In genomic region chr2:121329492-121329891, GRCm38 (mm10) we compare ENCODE assay signal across 35 mouse cellular contexts. TPM values are rescaled to one million over a fixed set of nuclear protein-coding genes. Genes with fewer than 3 reads are reported as not detected.
DNase-seq lines count a peak whose midpoint lies in the region; ATAC-seq lines count a peak whose summit lies in the region.
"Had no signal": no experiment of that assay in that cellular context is flagged by ENCODE, and none has a peak within 500 bp of the region (broad histone marks: within the 10 kb centered on the region; RNA-seq: fewer than 3 reads in every experiment).

No protein-coding gene starts in this region.

- no peaks in the 10 kb centered on the region for H3K9me3 ChIP-seq in kidney, embryonic 15.5 days (replicated peaks)
- H3K9me3 ChIP-seq: embryonic facial prominence, embryonic 12.5 days; forebrain, embryonic 10.5 days; forebrain, embryonic 15.5 days; heart, embryonic 13.5 days; limb, embryonic 13.5 days; lung, embryonic 15.5 days; megakaryocyte, embryonic 14.5 days; midbrain, embryonic 12.5 days; neural tube, embryonic 13.5 days; stomach, embryonic 15.5 days had no signal

- no peak overlapping the region for H3K9ac ChIP-seq in kidney, embryonic 15.5 days
- H3K9ac ChIP-seq: embryonic facial prominence, embryonic 12.5 days; forebrain, embryonic 15.5 days; heart, embryonic 13.5 days; hindbrain, embryonic 14.5 days; limb, embryonic 13.5 days; lung, embryonic 15.5 days; midbrain, embryonic 12.5 days; neural tube, embryonic 13.5 days; stomach, embryonic 15.5 days had no signal

- 0 out of 2 replicates have a peak, but pooled peaks cover 7% of the 10 kb centered on the region for H3K36me3 ChIP-seq in kidney, embryonic 15.5 days
- H3K36me3 ChIP-seq: embryonic facial prominence, embryonic 12.5 days; limb, embryonic 13.5 days; lung, embryonic 15.5 days; stomach, embryonic 15.5 days had no signal

- no peaks in the 10 kb centered on the region for H3K27me3 ChIP-seq in kidney, embryonic 15.5 days
- H3K27me3 ChIP-seq: embryonic facial prominence, embryonic 12.5 days; forebrain, embryonic 15.5 days; heart, embryonic 13.5 days; limb, embryonic 13.5 days; lung, embryonic 15.5 days; midbrain, embryonic 12.5 days; neural tube, embryonic 13.5 days; stomach, embryonic 15.5 days had no signal

- no peak overlapping the region for H3K4me3 ChIP-seq in kidney, embryonic 15.5 days (replicated peaks)
- H3K4me3 ChIP-seq: embryonic facial prominence, embryonic 12.5 days; forebrain, embryonic 10.5 days; forebrain, embryonic 15.5 days; gastrocnemius, adult 2 months; heart, adult 2 months; heart, embryonic 13.5 days; left cerebral cortex, adult 2 months; limb, embryonic 13.5 days; lung, embryonic 15.5 days; megakaryocyte, embryonic 14.5 days; midbrain, embryonic 12.5 days; neural tube, embryonic 13.5 days; stomach, embryonic 15.5 days had no signal

- no peak overlapping the region for H3K27ac ChIP-seq in kidney, embryonic 15.5 days
- H3K27ac ChIP-seq: embryonic facial prominence, embryonic 12.5 days; forebrain, embryonic 10.5 days; forebrain, embryonic 15.5 days; gastrocnemius, adult 2 months; heart, adult 2 months; heart, embryonic 13.5 days; hindbrain, embryonic 14.5 days; left cerebral cortex, adult 2 months; limb, embryonic 13.5 days; lung, embryonic 15.5 days; midbrain, embryonic 12.5 days; neural tube, embryonic 13.5 days; stomach, embryonic 15.5 days had no signal

- WGBS in kidney, embryonic 15.5 days, result 86% methylated on average over 2 of the region's 2 CpGs

- DNase-seq in retina, postnatal 1 day, result peak; percentile 43
- no peak for DNase-seq in retina, embryonic 14.5 days (ENCODE audit: low spot score)
- DNase-seq in cerebellum, adult 8-10 months, result peak; percentile 62
- DNase-seq in cerebellum, postnatal 25 days, result peak; percentile 63 to 73
- DNase-seq in frontal cortex, postnatal 36 days (ENCODE audit: low spot score in 2 of 2), result no peak
- DNase-seq in gastrocnemius, postnatal 10 days, result no peak
- DNase-seq: adrenal gland, postnatal 25 days; embryo, embryonic 11 days; gastrocnemius, adult 2 months; heart, adult 2 months; heart, postnatal 10 days; kidney, adult 9 months; kidney, postnatal 25 days; right cerebral cortex, postnatal 14 days; thymus, postnatal 14 days had no signal

- no peaks in the 10 kb centered on the region for H3K4me1 ChIP-seq in kidney, embryonic 15.5 days
- H3K4me1 ChIP-seq: embryonic facial prominence, embryonic 12.5 days; forebrain, embryonic 15.5 days; heart, embryonic 13.5 days; limb, embryonic 13.5 days; lung, embryonic 15.5 days; megakaryocyte, embryonic 14.5 days; midbrain, embryonic 12.5 days; neural tube, embryonic 13.5 days; stomach, embryonic 15.5 days had no signal

- H3K4me2 ChIP-seq in kidney, embryonic 15.5 days, result no peak overlapping the region
- H3K4me2 ChIP-seq: embryonic facial prominence, embryonic 12.5 days; forebrain, embryonic 15.5 days; heart, embryonic 13.5 days; hindbrain, embryonic 14.5 days; limb, embryonic 13.5 days; liver, embryonic 11.5 days; lung, embryonic 15.5 days; midbrain, embryonic 12.5 days; neural tube, embryonic 13.5 days; stomach, embryonic 15.5 days had no signal

- ATAC-seq in kidney, embryonic 15.5 days (replicated peaks; ENCODE audit: low FRiP score), result no peak
- ATAC-seq: forebrain, embryonic 15.5 days; intestine, postnatal 0 days had no signal

RNA-seq across cellular contexts. Expression of gene Ppip5k1, which starts 25.7 kb away (rescaled TPM):
- 10 to 100 TPM; 24.4 to 24.8 TPM for total RNA-seq in gastrocnemius, postnatal 10 days (2021)
- polyA plus RNA-seq in kidney, embryonic 15.5 days (2015; fragmentation: Nextera tagmentation; extraction: Ambion mirVana), result 12.6 and 14.5 TPM in 2 replicates

RNA-seq across cellular contexts. Expression of gene Ckmt1, which starts 28.0 kb away (rescaled TPM):
- under 1 TPM; 0.47 to 0.72 TPM for total RNA-seq in gastrocnemius, postnatal 10 days (2021)
- 16.9 and 22.4 TPM in 2 replicates for polyA plus RNA-seq in kidney, embryonic 15.5 days (2015; fragmentation: Nextera tagmentation; extraction: Ambion mirVana)
- total RNA-seq: gastrocnemius, adult 2 months; hematopoietic stem cell, adult 5-6 weeks had no signal

RNA-seq across cellular contexts. Expression of gene Map1a, which starts 40.1 kb away (rescaled TPM):
- total RNA-seq in gastrocnemius, postnatal 10 days (2021), result 10 to 100 TPM in 1 of 2 experiments, 1 to 10 TPM in 1; 9.3 to 11.7 TPM
- 3.1 and 3.2 TPM in 2 replicates for polyA plus RNA-seq in kidney, embryonic 15.5 days (2015; fragmentation: Nextera tagmentation; extraction: Ambion mirVana)
- total RNA-seq: hematopoietic stem cell, adult 5-6 weeks had no signal

RNA-seq across cellular contexts. Expression of gene Strc, which starts 57.5 kb away (rescaled TPM):
- not detected for total RNA-seq in gastrocnemius, postnatal 10 days (2021)
- polyA plus RNA-seq in kidney, embryonic 15.5 days (2015; fragmentation: Nextera tagmentation; extraction: Ambion mirVana), result not detected in 2 replicates
- total RNA-seq: adrenal gland, postnatal 25 days; gastrocnemius, postnatal 4 days; heart, adult 2 months; heart, postnatal 10 days; hematopoietic stem cell, adult 5-6 weeks; midbrain, postnatal 0 days had no signal
- polyA plus RNA-seq: brain, embryonic 14.5 days; forebrain, embryonic 10.5 days; forebrain, embryonic 15.5 days; heart, embryonic 13.5 days; hindbrain, embryonic 14.5 days; limb, embryonic 13.5 days; liver, embryonic 11.5 days; liver, embryonic 16.5 days; lung, embryonic 15.5 days; midbrain, embryonic 12.5 days; neural tube, embryonic 13.5 days; stomach, embryonic 15.5 days had no signal

RNA-seq across cellular contexts. Expression of gene Trp53bp1, which starts 58.3 kb away (rescaled TPM):
- 10 to 100 TPM; 20.4 to 26.7 TPM for total RNA-seq in gastrocnemius, postnatal 10 days (2021)
- polyA plus RNA-seq in kidney, embryonic 15.5 days (2015; fragmentation: Nextera tagmentation; extraction: Ambion mirVana), result 72.9 and 73.7 TPM in 2 replicates

Comparison
In these comparisons a context has a peak if more than half of its experiments do, and no peak if none do; other contexts are left out.
1. DNase-seq: peak in retina, postnatal 1 day (single experiment), cerebellum, adult 8-10 months (single experiment) and cerebellum, postnatal 25 days (2 of 2); none in retina, embryonic 14.5 days (single experiment), frontal cortex, postnatal 36 days (0 of 2) and gastrocnemius, postnatal 10 days (single experiment).